Mouse (Mus musculus): ENCODE data around the gene Osm. TPM values are rescaled to one million over a fixed set of nuclear protein-coding genes. Genes with fewer than 3 reads are reported as not detected.
A peak's percentile ranks its signal among the peaks of the same experiment; 100 is the strongest.

The Osm gene
- polyA plus RNA-seq, 1 experiment from 2014 or later: not detected

GRCm38 (mm10) chr11:4263296-4263695 is 27.1 kb downstream of the Osm start:
- Histone ChIP-seq H3K4me2 (replicated peaks) (no peak overlapping the region), H3K36me3 (no peaks in the 10 kb centered on the region), H3K9me3 (no peaks in the 10 kb centered on the region), H3K27ac (no peak overlapping the region), H3K9ac (replicated peaks) (no peak overlapping the region), H3K4me1 (replicated peaks) (peaks cover 24% of the 10 kb centered on the region), H3K27me3 (peaks cover 57% of the 10 kb centered on the region), H3K4me3 (replicated peaks) (no peak overlapping the region)
- no peak for ATAC-seq
- 21% methylated on average over 1 of the region's 1 CpGs for WGBS

GRCm38 (mm10) chr11:4264066-4264465 is 27.8 kb downstream of the Osm start:
- H3K27me3 ChIP-seq: peaks cover 65% of the 10 kb centered on the region
- 69% methylated on average over 7 of the region's 7 CpGs for WGBS
- no peak for ATAC-seq

DNA sequence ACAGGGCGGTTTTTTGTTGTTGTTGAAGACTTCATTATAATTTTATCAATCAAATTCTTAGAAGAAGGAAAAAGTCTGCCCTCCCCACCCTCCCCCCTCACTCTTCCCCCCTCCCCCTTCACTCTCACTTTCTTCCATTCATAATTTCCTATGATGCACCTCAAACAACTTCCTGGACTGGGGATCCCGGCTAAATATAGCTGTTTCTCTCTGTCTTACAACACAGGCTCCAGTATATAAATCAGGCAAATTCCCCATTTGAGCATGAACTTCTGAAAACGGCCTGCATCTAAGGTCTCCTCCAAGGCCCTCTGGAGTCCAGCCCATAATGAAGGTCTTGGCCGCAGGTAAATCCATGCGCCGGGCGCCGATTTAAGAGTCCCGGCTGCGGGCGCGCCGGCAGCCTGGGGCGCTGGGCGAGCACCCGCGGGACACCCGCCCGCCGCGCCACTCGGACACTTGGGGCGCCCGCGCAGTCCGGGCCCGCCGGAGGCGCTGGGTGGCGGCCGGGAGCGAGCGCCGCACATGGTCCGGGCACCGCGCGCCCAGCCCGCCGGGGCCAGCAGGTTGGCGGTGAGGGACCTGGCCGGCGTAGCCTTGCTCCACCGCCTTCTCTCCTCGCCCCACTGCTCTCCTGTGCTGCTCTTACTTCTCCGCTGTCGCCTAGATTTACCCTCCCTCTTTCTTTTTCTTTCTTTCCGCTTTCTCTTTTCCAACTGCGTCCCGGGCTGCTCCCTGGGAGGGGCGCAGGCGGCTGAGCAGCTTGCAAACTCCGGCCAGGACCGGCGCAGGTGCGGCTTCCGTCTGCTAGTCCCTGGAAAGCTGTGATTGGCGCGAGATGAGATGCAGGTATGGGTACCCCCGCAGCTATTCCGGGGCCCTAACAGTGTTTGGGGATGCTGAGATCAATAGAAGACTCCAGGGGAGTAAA is 30.3 kb downstream of the Osm start:
- Histone ChIP-seq H3K4me3 (replicated peaks) (peak overlapping the region; percentile 52), H3K4me2 (replicated peaks) (peak overlapping the region; percentile 92), H3K27ac (no peak overlapping the region), H3K9me3 (no peaks in the 10 kb centered on the region), H3K4me1 (replicated peaks) (peaks cover 17% of the 10 kb centered on the region), H3K36me3 (no peaks in the 10 kb centered on the region), H3K9ac (replicated peaks) (peak overlapping the region; percentile 63), H3K27me3 (peaks cover 79% of the 10 kb centered on the region)
- under 1% methylated on average over 49 of the region's 61 CpGs for WGBS
- 0 out of 2 replicates have a peak, but pooled peaks have one; percentile 31 for ATAC-seq

More at GRCm38 (mm10) chr11:4264066-4264465, 27.8 kb downstream of the Osm start:
- Histone ChIP-seq H3K27ac (no peak overlapping the region), H3K9me3 (no peaks in the 10 kb centered on the region), H3K36me3 (no peaks in the 10 kb centered on the region), H3K4me2 (replicated peaks) (no peak overlapping the region), H3K4me3 (replicated peaks) (no peak overlapping the region), H3K9ac (replicated peaks) (no peak overlapping the region), H3K4me1 (replicated peaks) (peaks cover 24% of the 10 kb centered on the region)

- Histone ChIP-seq H3K36me3 (no peaks in the 10 kb centered on the region), H3K4me3 (replicated peaks) (peak overlapping the region; percentile 52), H3K4me1 (replicated peaks) (peaks cover 15% of the 10 kb centered on the region), H3K4me2 (replicated peaks) (peak overlapping the region; percentile 92), H3K27ac (no peak overlapping the region), H3K9me3 (no peaks in the 10 kb centered on the region), H3K9ac (replicated peaks) (peak overlapping the region; percentile 63; the same call in 1 of the 2 replicates), H3K27me3 (peaks cover 78% of the 10 kb centered on the region)
- 8% methylated on average over 13 of the region's 13 CpGs for WGBS
- ATAC-seq: no peak
These were observed 31.0 kb downstream of the Osm start for GRCm38 (mm10) chr11:4267202-4267578.

GRCm38 (mm10) chr11:4268500-4268899 is 32.3 kb downstream of the Osm start:
- peaks cover 73% of the 10 kb centered on the region for H3K27me3 ChIP-seq
- no peak overlapping the region for H3K4me2 ChIP-seq (replicated peaks)
- no peaks in the 10 kb centered on the region for H3K9me3 ChIP-seq
- ATAC-seq: no peak
- H3K4me3 ChIP-seq (replicated peaks): no peak overlapping the region
- H3K4me1 ChIP-seq (replicated peaks): peaks cover 8% of the 10 kb centered on the region
- no peak overlapping the region for H3K27ac ChIP-seq
- H3K9ac ChIP-seq (replicated peaks): no peak overlapping the region
- H3K36me3 ChIP-seq: no peaks in the 10 kb centered on the region
- 84% methylated on average over 6 of the region's 6 CpGs for WGBS

DNA sequence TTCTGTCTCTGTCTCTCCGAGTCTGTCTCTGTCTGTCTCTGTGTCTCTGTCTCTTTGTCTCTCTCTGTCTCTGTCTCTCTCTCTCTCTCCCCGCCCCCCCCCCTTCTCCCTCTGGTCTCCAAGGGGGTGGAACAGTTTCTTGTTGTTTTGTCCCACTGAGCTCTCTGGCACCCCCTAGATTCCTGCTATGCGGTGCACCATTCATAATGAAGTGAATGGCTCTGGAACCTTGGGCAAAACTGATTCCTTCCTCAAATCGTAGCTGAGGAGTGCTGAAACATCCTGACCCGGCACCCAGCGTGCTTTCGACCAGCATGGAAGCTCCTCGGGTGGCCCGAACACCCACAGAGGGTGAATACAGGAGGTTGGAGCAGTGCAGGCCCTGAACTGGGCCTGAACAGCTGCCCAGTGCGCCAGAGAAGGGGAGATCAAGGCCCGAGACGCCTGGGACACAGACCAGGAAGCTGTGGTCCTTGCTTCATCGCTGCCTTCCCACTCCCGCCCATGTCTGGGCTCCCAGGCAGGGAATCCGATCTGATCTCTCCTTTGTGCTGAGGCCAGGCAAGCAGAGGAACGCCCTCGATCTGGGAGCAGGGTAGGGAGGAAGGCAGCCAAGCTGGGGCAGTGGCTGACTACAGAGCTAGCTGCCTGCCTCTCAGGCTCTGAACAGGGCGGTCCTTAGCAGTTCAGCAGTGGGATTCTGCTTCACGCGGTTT is 34.7 kb downstream of the Osm start:
- no peaks in the 10 kb centered on the region for H3K9me3 ChIP-seq
- no peak overlapping the region for H3K27ac ChIP-seq
- H3K36me3 ChIP-seq: no peaks in the 10 kb centered on the region
- H3K4me2 ChIP-seq (replicated peaks): no peak overlapping the region
- WGBS: 19% methylated on average over 19 of the region's 20 CpGs
- peaks cover 8% of the 10 kb centered on the region for H3K4me1 ChIP-seq (replicated peaks)
- ATAC-seq: no peak
- H3K9ac ChIP-seq (replicated peaks): no peak overlapping the region
- peaks cover 49% of the 10 kb centered on the region for H3K27me3 ChIP-seq
- no peak overlapping the region for H3K4me3 ChIP-seq (replicated peaks)

GRCm38 (mm10) chr11:4271544-4271943 is 35.3 kb downstream of the Osm start:
- H3K27me3 ChIP-seq: peaks cover 43% of the 10 kb centered on the region
- H3K9ac ChIP-seq (replicated peaks): no peak overlapping the region
- peaks cover 6% of the 10 kb centered on the region for H3K4me1 ChIP-seq (replicated peaks)
- H3K4me3 ChIP-seq (replicated peaks): no peak overlapping the region
- WGBS: 58% methylated on average over 11 of the region's 11 CpGs
- no peaks in the 10 kb centered on the region for H3K9me3 ChIP-seq
- ATAC-seq: no peak
- no peak overlapping the region for H3K27ac ChIP-seq
- H3K36me3 ChIP-seq: no peaks in the 10 kb centered on the region
- no peak overlapping the region for H3K4me2 ChIP-seq (replicated peaks)

DNA sequence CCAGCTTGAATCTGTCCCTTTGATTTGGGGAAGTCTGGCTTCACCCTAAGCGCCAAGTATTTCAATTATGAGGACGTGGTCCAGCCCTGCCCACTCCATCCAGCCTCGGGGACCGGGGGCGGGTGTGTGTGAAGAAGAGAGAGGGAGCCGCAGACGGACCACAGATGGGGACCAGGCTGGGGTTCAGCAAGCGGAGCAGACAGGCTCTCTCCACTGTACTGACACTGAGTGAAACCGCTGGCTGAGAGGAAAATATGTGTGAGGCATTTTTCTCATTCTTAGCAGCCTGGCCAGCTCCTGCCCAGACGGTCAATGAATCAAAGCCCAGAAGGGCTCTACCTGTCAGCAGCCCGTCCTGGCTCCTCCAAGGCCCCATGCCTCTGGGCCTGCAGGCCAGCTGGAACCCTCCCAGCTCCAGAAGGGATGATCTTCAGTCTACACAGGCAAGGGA is 40.2 kb downstream of the Osm start:
- Histone ChIP-seq H3K27me3 (peaks cover 4% of the 10 kb centered on the region), H3K4me1 (replicated peaks) (no peaks in the 10 kb centered on the region), H3K4me3 (replicated peaks) (no peak overlapping the region), H3K9me3 (no peaks in the 10 kb centered on the region), H3K9ac (replicated peaks) (no peak overlapping the region), H3K4me2 (replicated peaks) (no peak overlapping the region), H3K36me3 (no peaks in the 10 kb centered on the region), H3K27ac (no peak overlapping the region)
- no peak for ATAC-seq
- WGBS: 79% methylated on average over 11 of the region's 11 CpGs

- no peak; the same call in 1 of the 2 replicates for ATAC-seq
- H3K36me3 ChIP-seq: no peaks in the 10 kb centered on the region
- WGBS: 57% methylated on average over 7 of the region's 7 CpGs
These were observed 43.7 kb downstream of the Osm start for GRCm38 (mm10) chr11:4279909-4280308.

GRCm38 (mm10) chr11:4281852-4282251 is 45.6 kb downstream of the Osm start:
- Histone ChIP-seq H3K27me3 (no peaks in the 10 kb centered on the region), H3K4me3 (replicated peaks) (no peak overlapping the region), H3K36me3 (no peaks in the 10 kb centered on the region), H3K4me1 (replicated peaks) (no peaks in the 10 kb centered on the region), H3K27ac (no peak overlapping the region), H3K4me2 (replicated peaks) (no peak overlapping the region), H3K9ac (replicated peaks) (no peak overlapping the region), H3K9me3 (no peaks in the 10 kb centered on the region)
- 89% methylated on average over 6 of the region's 6 CpGs for WGBS
- ATAC-seq: no peak

More at GRCm38 (mm10) chr11:4279909-4280308, 43.7 kb downstream of the Osm start:
- no peak overlapping the region for H3K27ac ChIP-seq
- no peak overlapping the region for H3K4me3 ChIP-seq (replicated peaks)
- no peak overlapping the region for H3K9ac ChIP-seq (replicated peaks)
- no peaks in the 10 kb centered on the region for H3K9me3 ChIP-seq
- H3K27me3 ChIP-seq: no peaks in the 10 kb centered on the region
- no peaks in the 10 kb centered on the region for H3K4me1 ChIP-seq (replicated peaks)
- H3K4me2 ChIP-seq (replicated peaks): no peak overlapping the region

DNA sequence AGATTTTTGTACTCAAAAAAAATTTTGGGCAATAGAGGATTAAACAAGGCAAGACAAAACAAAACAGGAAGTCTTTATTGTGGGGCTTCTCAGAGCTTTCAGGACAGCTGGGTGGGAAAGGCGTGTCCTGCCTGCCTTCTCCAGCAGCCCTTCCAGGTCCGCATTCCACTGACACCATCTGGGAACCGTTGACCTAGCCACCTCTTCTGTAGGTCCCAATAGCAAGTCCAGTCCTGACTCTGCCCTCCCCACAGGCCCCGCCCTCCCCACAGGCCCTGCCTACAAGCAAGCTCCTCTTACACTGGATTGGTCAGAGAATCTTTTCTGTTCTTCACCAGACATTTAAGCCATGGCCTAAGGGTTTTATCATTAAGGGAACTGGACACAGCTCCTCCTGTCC is 47.4 kb downstream of the Osm start:
- H3K4me2 ChIP-seq (replicated peaks): no peak overlapping the region
- H3K4me1 ChIP-seq (replicated peaks): no peaks in the 10 kb centered on the region
- no peaks in the 10 kb centered on the region for H3K27me3 ChIP-seq
- no peak for ATAC-seq
- H3K4me3 ChIP-seq (replicated peaks): no peak overlapping the region
- H3K9me3 ChIP-seq: no peaks in the 10 kb centered on the region
- WGBS: 21% methylated on average over 4 of the region's 4 CpGs
- no peak overlapping the region for H3K27ac ChIP-seq
- no peaks in the 10 kb centered on the region for H3K36me3 ChIP-seq
- no peak overlapping the region for H3K9ac ChIP-seq (replicated peaks)

DNA sequence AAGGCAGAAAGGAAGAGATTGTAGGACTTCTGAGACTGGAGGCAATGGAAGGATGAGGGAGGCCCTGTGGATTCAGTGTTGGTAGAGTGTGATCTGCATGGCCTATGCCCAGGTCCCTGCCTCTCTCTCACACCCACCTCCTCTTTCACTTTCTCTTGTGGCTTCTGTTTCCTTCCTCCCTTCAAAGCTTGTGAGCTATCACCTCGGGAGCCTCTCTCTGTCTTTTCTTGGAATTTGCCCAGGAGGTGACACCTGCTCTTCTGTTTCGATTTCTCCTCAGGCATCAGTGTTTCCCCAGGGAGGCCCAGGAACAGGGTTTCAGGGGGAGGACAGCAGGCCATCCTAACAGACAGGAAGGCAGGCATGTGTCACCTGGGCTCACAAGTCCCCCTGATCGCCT is 53.1 kb downstream of the Osm start:
- H3K4me2 ChIP-seq (replicated peaks): no peak overlapping the region
- H3K27ac ChIP-seq: no peak overlapping the region
- ATAC-seq: no peak
- H3K9ac ChIP-seq (replicated peaks): no peak overlapping the region
- no peaks in the 10 kb centered on the region for H3K4me1 ChIP-seq (replicated peaks)
- no peak overlapping the region for H3K4me3 ChIP-seq (replicated peaks)
- no peaks in the 10 kb centered on the region for H3K9me3 ChIP-seq
- H3K27me3 ChIP-seq: no peaks in the 10 kb centered on the region
- no peaks in the 10 kb centered on the region for H3K36me3 ChIP-seq
- 72% methylated on average over 3 of the region's 3 CpGs for WGBS
